Mouse (Mus musculus) regulatory T cell (primary cell): ENCODE data around the gene Pnpla2.

Source experiments
- in situ Hi-C: fragments of 300-600 bp; cut with MboI, MseI; formaldehyde crosslinking; loops from one replicate; pipeline ENCODE4 v1.15.1; 2025; ENCODE audit warnings: high pct_unique_total_duplicates

Pnpla2 gene

GRCm38 (mm10) chr7:141466607-141467148 is 11.7 kb downstream of the Pnpla2 start:
- in situ Hi-C loops: no loop called here

GRCm38 (mm10) chr7:141467230-141468030 is 12.4 kb downstream of the Pnpla2 start, which contains the start of gene Cd151:
Gene Cd151 (plus strand): TSS chr7:141467392.
- in situ Hi-C loops: no loop called here

- in situ Hi-C loops: no loop called here
Measured at GRCm38 (mm10) chr7:141468164-141468521, 13.1 kb downstream of the Pnpla2 start.

- in situ Hi-C loops: no loop called here
Measured at GRCm38 (mm10) chr7:141468522-141469211, 13.7 kb downstream of the Pnpla2 start.

- in situ Hi-C loops: no loop called here
Measured at GRCm38 (mm10) chr7:141469352-141469751, 14.4 kb downstream of the Pnpla2 start.

GRCm38 (mm10) chr7:141469901-141470636 is 15.1 kb downstream of the Pnpla2 start:
- in situ Hi-C loops: no loop called here

GRCm38 (mm10) chr7:141470637-141470944 is 15.6 kb downstream of the Pnpla2 start:
- in situ Hi-C loops: no loop called here

- in situ Hi-C loops: no loop called here
Measured at GRCm38 (mm10) chr7:141471236-141471635, 16.2 kb downstream of the Pnpla2 start.

GRCm38 (mm10) chr7:141472226-141472625 is 17.2 kb downstream of the Pnpla2 start:
- in situ Hi-C loops: no loop called here

- in situ Hi-C loops: no loop called here
Measured at GRCm38 (mm10) chr7:141472763-141473162, 17.8 kb downstream of the Pnpla2 start.

GRCm38 (mm10) chr7:141474160-141474559 is 19.2 kb downstream of the Pnpla2 start:
- in situ Hi-C loops: no loop called here

- in situ Hi-C loops: loop anchor here (25.0 kb wide), 2 partner anchors 187 to 412 kb away; partner anchors contain the start of gene Muc6
Measured at GRCm38 (mm10) chr7:141475011-141475804, 20.2 kb downstream of the Pnpla2 start, which contains the start of the genes Polr2l and Tspan4. Gene Polr2l (minus strand): TSS chr7:141475132. Gene Tspan4 (plus strand): TSS chr7:141475240.

- in situ Hi-C loops: loop anchor here (25.0 kb wide), 2 partner anchors 187 to 412 kb away; partner anchors contain the start of gene Muc6
Measured at GRCm38 (mm10) chr7:141475805-141476158, 20.8 kb downstream of the Pnpla2 start.

- in situ Hi-C loops: loop anchor here (25.0 kb wide), 2 partner anchors 186 to 411 kb away; partner anchors contain the start of gene Muc6
Measured at GRCm38 (mm10) chr7:141476226-141476980, 21.4 kb downstream of the Pnpla2 start.

- in situ Hi-C loops: loop anchor here (25.0 kb wide), 2 partner anchors 185 to 410 kb away; partner anchors contain the start of gene Muc6
Measured at GRCm38 (mm10) chr7:141476981-141477370, 22.0 kb downstream of the Pnpla2 start.

GRCm38 (mm10) chr7:141477578-141478269 is 22.7 kb downstream of the Pnpla2 start:
- in situ Hi-C loops: loop anchor here (25.0 kb wide), 2 partner anchors 185 to 410 kb away; partner anchors contain the start of gene Muc6

- in situ Hi-C loops: loop anchor here (25.0 kb wide), 2 partner anchors 184 to 409 kb away; partner anchors contain the start of gene Muc6
Measured at GRCm38 (mm10) chr7:141478270-141478748, 23.3 kb downstream of the Pnpla2 start.

- in situ Hi-C loops: loop anchor here (25.0 kb wide), 2 partner anchors 181 to 406 kb away; partner anchors contain the start of gene Muc6
Measured at GRCm38 (mm10) chr7:141480842-141481497, 26.0 kb downstream of the Pnpla2 start.
